Mouse (Mus musculus) C2C12 (cell line): Measurements from ENCODE around the gene Pfn1.

Experiments used
- CTCF ChIP-seq: IDR thresholded peaks from one replicate; pipeline ENCODE4 v1.5.1; 2011; ENCODE audit not compliant: control insufficient read depth, insufficient read depth, insufficient read length
- MAX ChIP-seq: IDR thresholded peaks from one replicate; pipeline ENCODE4 v1.6.1; 2011; ENCODE audit warnings: mild to moderate bottlenecking, control low read depth

DNA sequence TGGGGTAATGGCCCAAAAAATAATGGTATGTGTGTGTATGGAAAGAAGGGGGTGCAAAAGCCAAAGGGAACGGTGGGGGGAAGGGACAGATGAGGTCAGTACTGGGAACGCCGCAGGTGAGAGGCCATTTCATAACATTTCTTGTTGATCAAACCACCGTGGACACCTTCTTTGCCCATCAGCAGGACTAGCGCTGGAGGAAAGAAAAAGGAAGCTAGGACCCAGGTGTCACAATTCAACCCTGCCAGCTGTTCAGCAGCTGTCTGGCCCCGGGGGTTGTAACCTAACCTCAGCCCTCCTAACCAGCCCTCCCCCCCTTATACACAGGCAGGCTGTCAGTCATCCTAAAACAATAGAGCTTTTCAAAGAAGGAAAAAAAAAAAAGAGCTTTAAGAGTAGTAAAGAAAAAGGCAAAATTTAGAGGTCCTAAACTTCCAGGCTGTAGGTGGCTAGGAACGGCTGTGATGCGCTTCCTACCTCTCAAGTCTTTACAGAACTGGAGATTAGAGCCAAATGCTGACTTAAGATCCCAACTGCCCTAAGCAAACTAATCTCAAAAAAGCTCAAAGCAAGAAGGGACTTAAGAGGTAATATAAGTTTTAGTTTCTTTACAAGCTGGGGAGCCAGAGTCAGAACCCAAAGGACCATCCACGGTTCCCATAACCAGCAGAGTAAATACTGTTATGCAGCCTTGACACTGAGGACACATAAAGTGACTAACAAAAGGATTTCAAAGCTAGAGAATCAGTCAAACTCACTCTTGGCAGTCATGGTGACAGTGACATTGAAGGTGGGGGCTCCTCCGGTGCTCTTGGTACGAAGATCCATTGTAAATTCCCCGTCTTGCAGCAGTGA is 2.2 kb downstream of the Pfn1 start:
- TF ChIP-seq MAX, result no peak
- no peak for TF ChIP-seq CTCF
